Mouse (Mus musculus) layer of hippocampus, adult 2 months (tissue): ENCODE results near the gene Mmd2. TPM values are rescaled to one million over a fixed set of nuclear protein-coding genes. Genes with fewer than 3 reads are reported as not detected.

ENCODE experiments used
- DNase-seq, 2 experiments: peaks; one replicate each; pipeline ENCODE4 v3.0.0; 2022; ENCODE audit warnings: low spot score in 2 of 2
- H3K27ac ChIP-seq: fragments of 200-600 bp; 2 replicates; pipeline ENCODE4 v1.8.1; 2022
- H3K4me3 ChIP-seq: fragments of 200-600 bp; 2 replicates; pipeline ENCODE4 v1.8.1; 2022; ENCODE audit warnings: mild to moderate bottlenecking
- CTCF ChIP-seq: fragments of 200-600 bp; conservative IDR thresholded peaks from 2 replicates; pipeline ENCODE4 v1.8.1; 2022; ENCODE audit warnings: antibody characterized with exemption, mild to moderate bottlenecking, moderate library complexity
- total RNA-seq, 2 experiments: library from RNA; stranded (reverse); gene quantifications; 2 replicates each; pipeline ENCODE4 v1.2.3; 2021

The Mmd2 gene
- total RNA-seq, 2 experiments from 2014 or later = 155 to 167 TPM

GRCm38 (mm10) chr5:142521195-142521866, 87.3 kb downstream of the Mmd2 start:
- no peak for TF ChIP-seq CTCF
- Histone ChIP-seq H3K4me3 (no peak overlapping the region), H3K27ac (no peak overlapping the region)
- no peak for DNase-seq

GRCm38 (mm10) chr5:142520360-142520759, 88.2 kb downstream of the Mmd2 start:
- Histone ChIP-seq H3K4me3 (no peak overlapping the region), H3K27ac (no peak overlapping the region)
- TF ChIP-seq CTCF = no peak
- no peak for DNase-seq

- no peak for TF ChIP-seq CTCF
- Histone ChIP-seq H3K27ac (no peak overlapping the region), H3K4me3 (no peak overlapping the region)
- no peak for DNase-seq
Measured at GRCm38 (mm10) chr5:142518973-142519372, 89.6 kb downstream of the Mmd2 start.

Other genes with a start within 250 kb of the Mmd2 start
- gene Foxk1, start 207.3 kb downstream of the Mmd2 start, total RNA-seq = 10 to 100 TPM; 53.0 to 60.3 TPM
- 10 to 100 TPM; 24.4 to 31.3 TPM for gene Ap5z1, start 144.9 kb downstream of the Mmd2 start, total RNA-seq
- gene Papolb, start 78.7 kb downstream of the Mmd2 start, total RNA-seq = under 1 TPM; 0.66 to 0.84 TPM
- gene Radil, start 57.7 kb downstream of the Mmd2 start, total RNA-seq = 10 to 100 TPM; 13.4 to 15.7 TPM
- 100 to 1,000 TPM in 1 of 2 experiments, 10 to 100 TPM in 1; 99.8 to 102 TPM for gene Wipi2, start 18.9 kb upstream of the Mmd2 start, total RNA-seq
- gene Slc29a4, start 83.7 kb upstream of the Mmd2 start, total RNA-seq = 10 to 100 TPM; 54.0 to 57.7 TPM
- gene Tnrc18, start 208.9 kb upstream of the Mmd2 start, total RNA-seq = 100 to 1,000 TPM; 142 to 143 TPM